Mouse (Mus musculus): Measurements from ENCODE around the gene Ltbp4.
A peak's percentile ranks its signal among the peaks of the same experiment; 100 is the strongest.

Ltbp4 gene

GRCm38 (mm10) chr7:27355261-27355660 is 17.8 kb upstream of the Ltbp4 start:
- no peak for DNase-seq

GRCm38 (mm10) chr7:27354783-27355182 is 17.3 kb upstream of the Ltbp4 start:
- DNase-seq: no peak

DNA sequence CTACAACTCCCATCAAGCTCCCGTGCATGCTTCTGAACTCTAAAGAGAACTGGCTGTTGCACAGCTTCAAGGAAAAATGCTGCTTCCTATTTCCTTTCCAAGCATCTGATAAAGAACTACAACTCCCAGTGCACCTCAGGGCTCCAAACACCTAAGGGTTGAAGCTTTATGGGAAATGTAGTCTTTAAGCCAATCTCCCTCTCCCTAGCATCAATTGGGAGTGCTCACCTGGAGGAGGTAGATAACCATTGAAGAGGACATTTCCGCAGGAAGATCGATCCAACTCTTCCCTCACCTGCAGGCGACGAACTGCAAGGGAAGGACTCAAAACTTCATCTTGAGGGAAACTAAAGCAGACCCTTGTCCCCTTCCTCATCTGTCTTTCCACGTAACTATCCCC is 16.7 kb upstream of the Ltbp4 start:
- peak; percentile 41 for DNase-seq

GRCm38 (mm10) chr7:27345444-27345843 is 8.0 kb upstream of the Ltbp4 start:
- DNase-seq: peak; percentile 50

DNA sequence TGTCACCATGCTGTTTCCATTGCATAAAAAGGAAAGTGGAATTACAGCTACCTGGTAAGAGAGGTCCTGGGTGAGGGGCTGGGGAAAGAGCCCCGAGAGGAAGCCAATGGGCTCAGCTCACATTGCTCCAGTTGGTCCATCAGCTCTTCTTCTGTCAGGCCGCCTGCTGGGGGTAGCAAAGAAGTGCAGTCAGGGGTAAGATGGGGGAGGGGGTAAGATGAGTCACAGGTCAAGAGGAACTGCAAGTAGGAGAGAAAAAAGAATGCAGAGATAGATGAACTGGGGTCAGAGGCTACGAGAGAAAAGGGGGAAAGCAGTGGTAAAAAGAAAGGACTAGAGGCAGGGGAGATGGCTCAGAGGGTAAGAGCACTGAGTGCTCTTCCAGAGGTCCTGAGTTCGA is 5.1 kb upstream of the Ltbp4 start:
- DNase-seq: no peak

- no peak for DNase-seq
These were observed 2.0 kb upstream of the Ltbp4 start for GRCm38 (mm10) chr7:27339519-27339918.

DNA sequence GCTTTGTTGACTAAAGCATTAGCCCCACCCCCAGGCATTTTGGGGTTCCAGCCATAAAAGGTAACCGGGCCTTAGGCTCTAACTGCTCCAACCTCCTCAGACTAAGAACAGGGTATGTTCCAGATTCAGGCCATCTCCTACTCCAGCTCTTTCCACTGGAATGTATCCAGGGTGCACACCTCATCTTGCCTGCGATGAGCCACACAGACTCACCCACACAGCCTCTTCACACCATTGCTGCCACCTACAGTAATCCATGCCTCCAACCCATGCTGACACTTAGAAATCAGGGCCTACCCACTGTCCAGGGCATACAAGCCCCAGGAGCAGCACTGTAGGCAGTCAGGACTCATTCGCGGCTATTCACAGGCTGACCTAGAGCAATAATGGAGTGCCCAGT is 1.6 kb upstream of the Ltbp4 start:
- no peak for DNase-seq

GRCm38 (mm10) chr7:27335928-27336823 is 1.3 kb downstream of the Ltbp4 start:
- peak; percentile 93 for DNase-seq

- no peak for DNase-seq
These were observed 2.3 kb downstream of the Ltbp4 start for GRCm38 (mm10) chr7:27335011-27335720.

GRCm38 (mm10) chr7:27334405-27334911 is 3.0 kb downstream of the Ltbp4 start:
- DNase-seq: no peak

DNA sequence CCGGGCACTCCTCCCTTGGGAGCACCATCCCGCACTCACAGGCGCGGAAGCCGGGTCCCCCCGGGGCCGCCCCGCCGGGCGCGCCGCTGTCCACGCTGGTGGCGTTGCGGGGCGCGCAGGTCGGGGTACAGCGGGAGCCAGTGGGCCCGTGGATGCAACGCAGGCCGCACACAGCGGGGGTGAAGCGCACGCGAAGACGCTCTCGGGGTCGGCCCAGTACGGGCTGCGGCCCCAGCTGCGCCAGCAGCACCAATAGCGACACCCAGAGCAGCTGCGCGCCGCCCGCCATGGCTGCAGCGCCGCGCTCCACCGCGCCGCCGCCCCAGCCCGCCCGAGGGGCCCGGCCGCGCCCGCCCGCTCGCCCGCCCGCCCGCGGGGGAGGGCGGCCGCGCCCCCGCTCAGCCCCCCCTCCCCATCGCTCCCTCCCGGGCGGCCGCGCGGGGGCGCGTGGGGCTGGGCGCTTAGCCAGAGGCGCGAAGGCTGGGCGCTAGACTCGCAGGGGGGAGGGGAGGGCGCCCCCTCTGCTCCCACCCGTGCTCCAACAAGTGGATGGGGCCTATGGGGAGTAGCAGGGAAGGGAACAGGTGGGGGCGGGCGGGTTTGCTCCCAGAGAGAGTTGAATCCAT is 4.1 kb downstream of the Ltbp4 start:
- peak; percentile 64 for DNase-seq

DNA sequence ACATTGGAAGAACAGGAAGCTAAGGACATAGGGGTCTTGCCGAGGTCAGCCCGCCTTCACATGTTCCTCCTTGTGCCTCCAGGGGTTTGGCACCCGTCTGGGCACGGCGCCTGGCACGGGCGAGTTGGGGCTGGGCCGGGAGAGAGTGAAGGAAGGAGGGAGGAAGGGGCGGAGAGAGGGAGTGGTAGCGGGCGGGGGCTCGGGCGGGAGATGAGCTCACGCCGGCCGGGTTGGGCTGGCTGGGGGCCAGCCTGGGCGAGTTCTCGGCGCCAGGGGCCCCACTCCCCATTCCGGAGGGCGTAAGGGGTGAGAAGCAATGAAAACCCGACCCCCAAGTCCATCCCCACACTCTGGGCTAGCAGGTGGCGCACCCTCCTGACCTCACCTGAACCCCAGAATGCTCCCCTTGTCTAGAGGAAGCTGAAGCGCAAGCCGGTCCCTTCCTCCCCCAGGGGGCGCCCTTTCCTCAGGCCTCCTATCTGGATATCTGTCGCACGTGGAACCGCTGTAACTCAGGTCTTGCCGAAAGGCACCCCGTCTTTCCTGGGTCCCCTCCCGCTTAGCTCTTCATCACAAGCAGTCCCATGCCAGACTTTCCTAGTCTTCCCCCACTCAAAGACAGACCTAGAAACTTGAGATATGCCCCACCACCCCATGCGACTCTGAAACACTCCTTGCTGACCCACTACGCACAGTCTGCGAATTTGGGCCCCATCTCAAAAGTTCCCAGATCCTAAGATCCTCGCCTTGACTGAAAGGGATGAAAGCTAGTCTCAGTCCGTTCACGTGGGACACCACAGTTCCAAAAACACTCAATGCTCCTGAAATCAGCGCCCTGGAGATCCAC is 4.9 kb downstream of the Ltbp4 start:
- peak; percentile 85 for DNase-seq

GRCm38 (mm10) chr7:27331854-27332253 is 5.6 kb downstream of the Ltbp4 start:
- no peak for DNase-seq

GRCm38 (mm10) chr7:27331541-27331851 is 6.0 kb downstream of the Ltbp4 start:
- no peak for DNase-seq

DNA sequence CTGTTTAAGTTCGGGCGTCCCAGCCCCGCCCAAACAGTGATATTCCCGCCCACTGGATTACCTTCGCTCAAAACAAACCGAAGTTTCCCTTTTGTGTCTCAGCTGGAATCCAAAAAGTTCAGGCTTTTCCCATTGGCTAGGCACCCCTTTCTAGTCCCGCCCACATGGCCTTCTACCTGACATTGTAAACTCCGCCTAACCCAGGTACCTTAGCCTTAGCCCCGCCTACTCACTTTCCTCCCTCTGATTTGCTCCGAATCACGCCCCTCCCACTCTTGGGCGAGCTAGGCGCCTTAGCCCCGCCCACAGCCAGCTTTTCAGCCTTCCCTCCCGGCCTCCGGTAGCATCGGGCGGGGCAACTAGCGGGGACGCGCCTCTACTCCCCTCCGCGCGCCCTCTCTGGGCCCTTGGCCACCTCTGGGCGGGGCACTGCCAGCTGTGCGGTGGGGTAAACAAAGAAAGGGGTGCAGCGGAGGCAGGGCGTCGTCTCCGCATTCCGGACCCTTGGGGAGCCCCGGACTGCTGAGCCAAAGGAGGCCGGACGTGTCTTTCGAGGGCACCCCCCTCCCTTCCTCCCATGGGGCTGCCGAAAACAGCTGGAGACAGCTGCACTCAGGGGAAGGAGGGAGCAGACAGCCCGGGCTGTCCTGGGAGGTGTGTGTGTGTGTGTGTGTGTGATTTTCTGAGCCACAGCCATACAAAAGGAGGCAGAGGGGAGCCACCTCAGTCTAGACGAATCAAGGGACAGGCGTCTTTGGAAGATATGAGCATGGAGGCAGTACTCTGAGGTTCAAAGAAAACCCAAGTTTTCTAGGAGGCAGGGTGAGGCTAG is 6.6 kb downstream of the Ltbp4 start:
- peak; percentile 92 for DNase-seq

GRCm38 (mm10) chr7:27329981-27330380 is 7.5 kb downstream of the Ltbp4 start:
- DNase-seq: no peak

GRCm38 (mm10) chr7:27329326-27329947 is 8.1 kb downstream of the Ltbp4 start:
- peak; percentile 91 for DNase-seq

GRCm38 (mm10) chr7:27328648-27329047 is 8.8 kb downstream of the Ltbp4 start:
- no peak for DNase-seq

GRCm38 (mm10) chr7:27328161-27328560 is 9.3 kb downstream of the Ltbp4 start:
- DNase-seq: no peak

DNA sequence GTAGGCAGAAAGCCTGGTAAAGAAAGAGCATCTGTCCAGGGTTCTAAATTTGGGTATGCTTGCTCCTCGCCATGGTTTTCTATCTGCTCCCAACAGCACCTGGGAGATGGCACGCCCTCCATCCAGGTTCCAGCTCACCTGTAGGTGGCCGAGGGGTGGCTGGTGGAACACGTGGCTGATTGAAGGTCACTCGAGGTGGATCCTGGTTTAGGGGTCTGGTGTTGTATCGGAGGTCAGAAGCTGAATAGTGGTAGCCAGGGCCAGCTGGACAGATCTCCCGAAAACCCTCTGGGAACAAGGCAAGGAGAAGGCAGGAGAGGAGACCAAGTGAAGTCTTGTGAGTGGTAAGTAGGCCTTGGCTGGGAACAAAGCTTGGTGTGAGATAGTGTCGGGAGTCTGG is 10.0 kb downstream of the Ltbp4 start:
- DNase-seq: no peak

Measured in embryo, embryonic 11 days (tissue).